Mouse (Mus musculus) limb, embryonic 10.5 days (tissue): ENCODE measurements at regions not wholly inside any gene's neighbourhood (a gene's known extent, or its start where the extent isn't known, plus 50 kb on each side); places are given as distances from the start of the nearest gene placed in this dataset.

Experiments used
- DNase-seq: peaks from one replicate; pipeline ENCODE4 v3.0.0-alpha.2; 2017; ENCODE audit warnings: low spot score
- H3K27ac ChIP-seq: fragments of 300-500 bp; sonication (generic); 2 replicates; pipeline ENCODE4 v1.5.1; 2016; ENCODE audit warnings: mild to moderate bottlenecking
- H3K27me3 ChIP-seq: fragments of 300-500 bp; sonication (generic); 2 replicates; pipeline ENCODE4 v1.6.1; 2016; ENCODE audit warnings: low read depth, mild to moderate bottlenecking; ENCODE audit not compliant: poor library complexity, severe bottlenecking
- H3K36me3 ChIP-seq: fragments of 300-500 bp; sonication (generic); 2 replicates; pipeline ENCODE4 v1.6.1; 2016; ENCODE audit warnings: mild to moderate bottlenecking, moderate library complexity
- H3K4me1 ChIP-seq: fragments of 300-500 bp; sonication (generic); 2 replicates; pipeline ENCODE4 v1.6.1; 2016
- H3K4me3 ChIP-seq: fragments of 300-500 bp; sonication (generic); 2 replicates; pipeline ENCODE4 v1.5.1; 2016; ENCODE audit warnings: mild to moderate bottlenecking, moderate library complexity
- H3K9me3 ChIP-seq: fragments of 300-500 bp; sonication (generic); replicated peaks from 2 replicates; pipeline ENCODE4 v1.6.1; 2016; ENCODE audit warnings: mild to moderate bottlenecking
- WGBS: fragments of 180-500 bp; shearing (Covaris S2); methylation state at CpG from one replicate; pipeline ENCODE4 v1.1.7; 2016; 5-methylcytosine and 5-hydroxymethylcytosine counted together

DNA sequence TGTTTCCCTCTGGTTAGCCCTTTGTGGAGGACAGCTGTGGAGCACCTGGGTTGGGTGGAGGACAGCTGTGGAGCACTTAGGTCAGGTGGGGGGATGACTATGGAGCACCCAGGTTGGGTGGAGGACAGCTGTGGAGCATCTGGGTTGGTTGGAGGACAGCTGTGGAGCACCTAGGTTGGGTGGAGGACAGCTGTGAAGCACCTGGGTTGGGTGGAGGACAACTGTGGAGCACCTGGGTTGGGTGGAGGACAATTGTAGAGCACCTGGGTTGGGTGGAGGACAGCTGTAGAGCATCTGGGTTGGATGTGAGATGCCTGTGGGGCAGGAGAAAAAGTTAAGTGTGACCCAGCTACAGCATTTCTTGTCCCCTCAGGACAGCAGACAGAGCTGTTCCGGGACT, 77.1 kb upstream of the Mrps10 start:
- Histone ChIP-seq H3K9me3 (no peaks in the 10 kb centered on the region), H3K4me3 (no peak overlapping the region), H3K27me3 (no peaks in the 10 kb centered on the region), H3K36me3 (peaks cover 33% of the 10 kb centered on the region), H3K4me1 (peaks cover 24% of the 10 kb centered on the region), H3K27ac (no peak overlapping the region)
- 97% methylated on average over 1 of the region's 1 CpGs for WGBS
- DNase-seq: no peak

DNA sequence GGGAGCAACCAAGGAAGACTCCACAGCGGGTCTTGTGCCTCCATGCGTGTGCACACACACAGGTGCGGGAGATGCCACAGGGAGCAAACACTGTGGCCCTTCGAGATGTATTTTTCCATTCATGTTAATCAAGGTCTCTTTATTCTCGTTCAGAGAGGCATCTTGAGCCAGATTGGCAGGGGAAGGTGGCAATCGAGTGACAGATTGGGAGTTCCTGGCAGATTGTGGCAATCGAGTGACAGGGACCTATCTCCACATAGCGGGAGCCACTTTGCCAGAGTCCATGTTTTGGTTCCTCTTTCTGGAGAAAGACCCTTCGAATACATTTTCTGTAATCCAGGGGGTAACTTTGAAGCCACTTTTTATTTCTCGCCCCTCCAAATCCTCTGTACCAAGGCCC, 83.1 kb upstream of the Mrps10 start:
- H3K4me3 ChIP-seq: no peak overlapping the region
- 94% methylated on average over 10 of the region's 10 CpGs for WGBS
- no peaks in the 10 kb centered on the region for H3K4me1 ChIP-seq
- peaks cover 37% of the 10 kb centered on the region for H3K36me3 ChIP-seq
- no peaks in the 10 kb centered on the region for H3K9me3 ChIP-seq
- H3K27me3 ChIP-seq: no peaks in the 10 kb centered on the region
- no peak overlapping the region for H3K27ac ChIP-seq
- DNase-seq: no peak

DNA sequence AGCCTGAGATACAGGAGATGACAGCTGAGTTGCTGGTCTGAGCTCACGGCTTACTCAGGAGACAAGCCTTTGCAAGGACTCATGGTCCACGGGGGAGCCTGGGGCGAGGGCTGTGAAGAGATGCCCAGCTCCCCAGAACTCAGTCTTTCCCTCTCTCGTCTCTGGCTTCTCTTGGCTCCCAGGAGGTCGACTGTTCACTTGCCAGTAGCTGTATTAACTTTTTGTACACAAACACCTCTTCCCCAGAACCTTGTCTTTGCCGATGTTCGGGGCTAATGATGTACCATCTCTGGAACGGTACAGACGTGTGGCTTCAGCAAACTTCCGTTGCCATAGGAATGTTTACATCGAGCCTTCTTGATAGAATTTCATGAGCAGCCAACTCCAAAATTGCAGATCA, 84.5 kb upstream of the Mrps10 start:
- Histone ChIP-seq H3K9me3 (no peaks in the 10 kb centered on the region), H3K27me3 (no peaks in the 10 kb centered on the region), H3K4me1 (no peaks in the 10 kb centered on the region), H3K27ac (no peak overlapping the region), H3K4me3 (no peak overlapping the region), H3K36me3 (peaks cover 36% of the 10 kb centered on the region)
- WGBS: 93% methylated on average over 11 of the region's 11 CpGs
- no peak for DNase-seq

DNA sequence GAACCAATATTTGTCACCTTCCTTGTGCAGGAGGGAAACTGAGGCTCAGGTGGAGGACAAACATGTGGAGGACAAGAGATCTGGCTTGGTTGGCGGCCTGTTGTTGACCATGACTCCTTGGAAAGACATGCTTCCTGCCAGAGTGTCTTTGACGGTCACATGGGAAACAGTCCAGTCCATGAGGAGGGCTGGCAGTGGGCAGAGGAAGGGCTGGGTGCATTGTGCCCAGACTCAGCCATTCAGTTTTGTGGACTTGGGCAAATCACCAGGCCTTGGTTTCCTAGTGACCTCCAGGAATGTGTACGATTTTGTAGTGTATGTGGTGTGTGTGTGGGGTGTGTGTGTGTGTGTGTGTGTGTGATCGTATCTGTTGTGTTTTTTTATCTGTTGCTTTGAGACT, 85.5 kb upstream of the Mrps10 start:
- H3K9me3 ChIP-seq: no peaks in the 10 kb centered on the region
- DNase-seq: no peak
- no peaks in the 10 kb centered on the region for H3K27me3 ChIP-seq
- H3K4me3 ChIP-seq: no peak overlapping the region
- H3K4me1 ChIP-seq: no peaks in the 10 kb centered on the region
- peaks cover 28% of the 10 kb centered on the region for H3K36me3 ChIP-seq
- WGBS: 89% methylated on average over 4 of the region's 4 CpGs
- no peak overlapping the region for H3K27ac ChIP-seq

DNA sequence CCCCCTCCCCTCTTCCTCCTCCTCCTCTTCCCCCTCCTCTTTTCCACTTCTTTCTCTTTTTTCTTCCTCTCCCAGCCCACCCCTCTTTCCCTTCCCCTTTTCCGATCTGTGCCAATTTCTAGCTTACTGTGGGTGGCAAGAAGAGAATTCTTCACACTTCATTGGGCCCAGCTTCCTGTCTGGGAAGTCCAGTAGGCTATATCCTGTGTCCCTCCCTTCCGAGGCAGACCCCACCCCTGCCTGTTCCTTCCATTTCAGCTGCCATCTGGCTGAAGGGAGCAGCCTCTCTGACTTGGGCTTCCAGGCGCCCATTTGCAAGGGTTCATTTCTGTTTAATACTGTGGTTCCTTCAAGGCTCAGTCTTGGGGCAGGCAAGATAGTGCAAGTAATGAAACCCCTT, 86.2 kb upstream of the Mrps10 start:
- 67% methylated on average over 3 of the region's 3 CpGs for WGBS
- H3K27ac ChIP-seq: no peak overlapping the region
- DNase-seq: no peak
- H3K4me3 ChIP-seq: no peak overlapping the region
- no peaks in the 10 kb centered on the region for H3K27me3 ChIP-seq
- no peaks in the 10 kb centered on the region for H3K9me3 ChIP-seq
- H3K36me3 ChIP-seq: peaks cover 25% of the 10 kb centered on the region
- H3K4me1 ChIP-seq: no peaks in the 10 kb centered on the region

DNA sequence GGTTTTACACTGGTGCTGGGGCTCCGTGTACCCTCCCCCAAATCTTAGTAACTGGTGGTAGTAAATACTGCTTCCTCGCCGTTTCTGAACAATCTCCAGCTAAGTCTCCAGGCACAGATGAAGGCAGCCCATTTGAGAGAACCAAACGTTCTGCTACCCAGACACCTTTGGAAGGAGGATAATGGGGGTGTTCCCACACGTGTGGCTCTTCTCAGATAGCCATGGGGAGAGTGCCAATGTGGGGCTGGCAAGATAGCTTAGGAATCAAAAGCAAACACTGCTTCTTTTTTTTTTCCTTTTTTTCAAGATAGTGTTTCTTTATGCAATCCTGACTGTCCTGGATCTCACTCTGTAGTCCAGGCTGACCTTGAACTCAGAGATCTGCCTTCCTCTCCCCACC, 90.8 kb upstream of the Mrps10 start:
- Histone ChIP-seq H3K4me1 (peaks cover 8% of the 10 kb centered on the region; the same call in 1 of the 2 replicates), H3K4me3 (no peak overlapping the region), H3K9me3 (no peaks in the 10 kb centered on the region), H3K27ac (no peak overlapping the region), H3K36me3 (peaks cover 33% of the 10 kb centered on the region), H3K27me3 (no peaks in the 10 kb centered on the region)
- WGBS: 83% methylated on average over 5 of the region's 5 CpGs
- DNase-seq: no peak

DNA sequence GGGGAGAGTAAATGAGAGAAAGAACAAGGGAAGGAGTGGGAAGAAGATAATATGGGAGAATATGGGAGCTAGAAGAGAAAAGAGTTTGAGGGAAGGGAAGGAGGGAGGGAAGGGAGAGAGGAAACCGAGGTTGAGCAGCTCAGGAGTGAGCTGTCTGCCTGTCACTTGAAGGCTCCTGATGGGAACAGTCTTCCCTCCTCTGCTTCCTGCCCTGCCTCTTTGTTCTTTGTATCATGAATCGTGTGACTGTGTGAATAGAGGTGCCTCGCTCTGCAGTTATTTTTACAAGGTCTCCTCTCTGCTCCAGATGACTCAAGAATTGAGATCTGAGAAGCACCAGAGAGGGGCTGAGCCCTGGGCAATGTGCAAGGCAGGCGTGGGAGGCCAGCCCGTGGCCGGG, 92.0 kb upstream of the Mrps10 start:
- H3K27me3 ChIP-seq: no peaks in the 10 kb centered on the region
- no peaks in the 10 kb centered on the region for H3K9me3 ChIP-seq
- no peak overlapping the region for H3K4me3 ChIP-seq
- H3K4me1 ChIP-seq: peaks cover 8% of the 10 kb centered on the region; the same call in 1 of the 2 replicates
- 82% methylated on average over 6 of the region's 6 CpGs for WGBS
- peaks cover 33% of the 10 kb centered on the region for H3K36me3 ChIP-seq
- DNase-seq: no peak
- no peak overlapping the region for H3K27ac ChIP-seq

DNA sequence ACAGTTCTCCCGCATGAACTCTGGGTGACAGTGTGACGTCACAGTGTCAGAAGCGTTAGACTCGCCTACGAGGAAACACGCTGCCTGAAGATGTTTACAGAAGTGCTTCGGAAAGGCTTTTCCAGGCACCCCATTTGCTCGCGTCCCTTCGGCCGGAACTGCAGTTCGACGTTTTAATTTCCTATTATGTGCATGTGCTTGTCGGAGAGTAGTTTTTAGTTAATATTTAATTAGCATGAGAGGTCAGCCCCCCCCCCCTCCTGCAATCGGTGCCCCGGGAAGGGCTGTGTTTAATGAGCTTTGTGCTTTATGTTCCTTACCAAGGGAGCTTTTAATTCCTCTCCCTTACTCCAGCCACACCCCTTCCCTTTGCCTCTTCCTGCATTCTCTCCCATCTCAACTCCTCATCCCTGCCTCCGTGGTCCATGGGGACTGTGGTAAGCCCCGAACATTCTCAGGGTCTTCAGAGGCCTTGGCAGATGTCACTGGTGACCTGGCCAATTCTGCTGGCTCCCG, 92.8 kb upstream of the Mrps10 start:
- no peak for DNase-seq
- Histone ChIP-seq H3K4me3 (no peak overlapping the region), H3K4me1 (peaks cover 8% of the 10 kb centered on the region; the same call in 1 of the 2 replicates), H3K27ac (no peak overlapping the region), H3K27me3 (no peaks in the 10 kb centered on the region), H3K9me3 (no peaks in the 10 kb centered on the region), H3K36me3 (peaks cover 28% of the 10 kb centered on the region)
- 90% methylated on average over 19 of the region's 19 CpGs for WGBS

DNA sequence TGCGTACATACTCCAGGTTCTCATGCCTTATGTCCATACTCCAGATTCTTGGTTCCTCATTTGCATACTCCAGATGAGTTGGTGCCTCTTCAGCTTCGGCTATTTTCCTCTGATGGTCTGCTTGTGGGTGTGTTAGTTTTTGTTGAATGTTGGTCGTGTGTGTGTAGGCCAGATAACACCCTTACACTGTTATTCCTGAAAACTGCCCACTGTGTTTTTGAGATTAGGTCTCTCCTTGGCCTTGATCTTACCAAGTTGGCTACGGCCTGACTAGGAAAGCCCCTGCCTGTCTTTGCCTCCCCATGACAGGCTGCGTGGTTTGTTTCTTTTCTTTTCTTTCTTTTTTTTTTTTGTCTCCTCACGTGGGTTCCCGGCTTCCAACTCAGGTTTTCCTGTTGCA, 95.4 kb upstream of the Mrps10 start:
- H3K4me1 ChIP-seq: peaks cover 8% of the 10 kb centered on the region; the same call in 1 of the 2 replicates
- H3K27ac ChIP-seq: no peak overlapping the region
- H3K4me3 ChIP-seq: no peak overlapping the region
- DNase-seq: no peak
- H3K36me3 ChIP-seq: peaks cover 32% of the 10 kb centered on the region
- no peaks in the 10 kb centered on the region for H3K27me3 ChIP-seq
- H3K9me3 ChIP-seq: no peaks in the 10 kb centered on the region
- WGBS: 92% methylated on average over 7 of the region's 7 CpGs

DNA sequence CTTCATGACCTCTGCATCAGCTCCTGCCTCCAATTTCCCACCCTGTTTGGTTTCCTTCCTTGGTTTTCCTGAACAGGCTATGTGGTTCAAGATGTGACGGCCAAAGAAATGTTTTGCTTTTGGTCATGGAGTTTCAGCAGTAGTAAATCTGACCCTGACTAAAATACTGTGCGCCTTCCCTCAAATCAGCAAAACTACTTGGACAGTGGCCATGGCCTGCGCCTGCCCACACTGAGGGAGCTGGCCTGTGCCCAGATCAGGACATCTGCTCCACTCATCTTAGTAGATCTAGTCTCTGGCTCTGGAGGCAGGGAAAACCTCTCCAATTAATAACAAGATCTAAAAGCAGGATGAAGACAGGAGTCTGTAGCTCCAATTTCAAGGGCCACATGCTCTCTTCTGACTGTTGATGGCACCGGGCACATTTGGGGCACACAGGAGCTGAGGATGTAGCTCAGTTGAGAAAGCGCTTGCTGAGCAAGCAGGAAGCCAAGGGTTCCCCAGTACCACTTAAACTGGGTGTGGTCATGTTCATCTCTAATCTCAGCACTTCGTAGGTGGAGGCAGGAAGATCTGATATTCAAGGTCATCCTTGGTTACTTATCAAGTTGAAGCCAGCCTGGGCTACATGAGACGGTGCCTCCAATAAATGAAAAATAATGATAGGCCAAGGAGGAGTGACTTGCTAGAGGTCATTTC, 96.6 kb upstream of the Mrps10 start:
- no peaks in the 10 kb centered on the region for H3K9me3 ChIP-seq
- peaks cover 35% of the 10 kb centered on the region for H3K36me3 ChIP-seq
- no peaks in the 10 kb centered on the region for H3K27me3 ChIP-seq
- no peak for DNase-seq
- H3K4me1 ChIP-seq: peaks cover 8% of the 10 kb centered on the region; the same call in 1 of the 2 replicates
- WGBS: 95% methylated on average over 7 of the region's 7 CpGs
- H3K4me3 ChIP-seq: no peak overlapping the region
- H3K27ac ChIP-seq: no peak overlapping the region

DNA sequence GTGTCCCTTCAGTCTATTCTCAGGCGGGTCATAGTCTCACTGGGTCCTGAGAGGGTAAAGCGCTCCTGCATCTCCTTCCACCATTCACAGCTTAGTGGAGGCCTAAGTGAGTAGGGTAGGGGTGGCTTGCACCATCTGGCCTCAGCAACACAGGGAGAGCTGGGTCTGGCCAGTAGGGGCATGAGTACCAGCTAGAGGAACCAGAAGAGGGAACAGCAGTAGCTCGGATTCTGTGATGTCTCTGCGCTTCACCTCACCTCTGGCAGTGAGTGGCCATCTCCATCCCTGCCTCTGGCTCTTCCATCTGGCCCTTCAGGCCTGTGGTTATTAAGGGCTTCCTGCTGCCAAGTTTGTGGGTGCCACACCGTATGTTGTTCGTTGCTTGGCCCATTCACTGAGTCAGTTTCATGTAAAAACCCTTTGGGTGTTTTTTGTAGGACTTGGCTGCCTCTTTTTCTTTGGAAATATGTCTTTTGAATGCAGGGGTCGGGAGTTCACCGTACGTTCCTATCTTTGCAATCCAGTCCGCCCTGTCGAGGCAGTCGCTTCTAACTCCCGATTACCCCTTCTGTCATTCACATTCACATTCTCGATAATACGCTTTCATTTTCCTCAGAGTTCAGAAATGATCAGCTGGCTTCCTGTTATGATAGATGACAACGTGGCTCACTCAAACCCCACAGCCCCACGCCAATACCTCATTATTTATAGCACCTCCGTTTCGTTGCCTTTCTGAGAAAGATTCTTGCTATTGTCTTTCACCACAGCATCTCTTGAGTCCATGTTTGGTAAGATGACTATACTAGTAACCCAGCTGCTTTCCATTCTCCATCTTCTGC, 99.4 kb upstream of the Mrps10 start:
- Histone ChIP-seq H3K36me3 (peaks cover 24% of the 10 kb centered on the region), H3K9me3 (no peaks in the 10 kb centered on the region), H3K27ac (no peak overlapping the region), H3K27me3 (no peaks in the 10 kb centered on the region), H3K4me3 (no peak overlapping the region), H3K4me1 (no peaks in the 10 kb centered on the region)
- DNase-seq: no peak
- WGBS: 94% methylated on average over 19 of the region's 19 CpGs

DNA sequence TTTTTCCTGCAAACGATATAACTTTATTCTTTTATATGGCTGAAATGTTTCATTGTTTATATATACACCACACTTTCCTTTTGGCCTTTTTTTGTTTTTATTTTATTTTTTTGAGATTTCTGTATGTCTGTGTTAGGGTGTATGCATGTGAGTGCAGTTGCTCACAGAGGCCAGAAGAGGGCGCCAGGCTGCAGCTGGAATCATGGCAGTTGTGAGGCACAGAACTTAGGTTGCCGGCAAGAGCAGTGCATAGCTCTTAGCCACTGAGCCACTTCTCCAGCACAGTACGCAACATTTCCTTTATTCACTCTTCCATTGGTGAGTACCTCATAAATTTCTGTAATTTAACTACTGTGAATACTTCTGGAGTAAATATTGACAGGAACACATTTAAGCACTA, 100.8 kb upstream of the Mrps10 start:
- no peak overlapping the region for H3K27ac ChIP-seq
- no peak for DNase-seq
- no peaks in the 10 kb centered on the region for H3K4me1 ChIP-seq
- H3K9me3 ChIP-seq: no peaks in the 10 kb centered on the region
- no peaks in the 10 kb centered on the region for H3K27me3 ChIP-seq
- 90% methylated on average over 4 of the region's 4 CpGs for WGBS
- H3K36me3 ChIP-seq: peaks cover 23% of the 10 kb centered on the region
- no peak overlapping the region for H3K4me3 ChIP-seq

DNA sequence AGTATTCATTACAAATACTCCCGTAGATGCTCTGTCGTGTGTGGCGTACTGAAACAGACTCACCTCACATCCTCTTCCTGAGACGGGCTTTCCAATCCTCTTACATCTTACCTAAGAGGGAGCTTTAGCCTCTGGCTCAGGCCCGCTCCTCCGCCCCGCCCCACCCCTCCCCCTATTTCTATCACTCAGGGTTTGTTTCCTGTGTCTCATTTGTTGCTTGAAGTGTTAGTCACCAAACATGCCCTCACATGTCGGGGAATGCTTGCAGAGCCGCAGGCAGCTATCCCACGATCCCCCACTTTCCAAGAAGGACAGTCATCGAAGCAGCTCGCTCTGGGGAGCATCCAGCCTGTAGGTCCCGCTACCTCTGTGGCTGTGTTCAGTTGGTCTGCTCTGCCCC, 101.6 kb upstream of the Mrps10 start:
- no peak for DNase-seq
- peaks cover 30% of the 10 kb centered on the region for H3K36me3 ChIP-seq
- WGBS: 90% methylated on average over 13 of the region's 13 CpGs
- no peaks in the 10 kb centered on the region for H3K4me1 ChIP-seq
- no peaks in the 10 kb centered on the region for H3K27me3 ChIP-seq
- no peak overlapping the region for H3K4me3 ChIP-seq
- H3K27ac ChIP-seq: no peak overlapping the region
- no peaks in the 10 kb centered on the region for H3K9me3 ChIP-seq
